Mouse (Mus musculus) telencephalon, adult 2 months (tissue): ENCODE results near the gene Uqcc1.

Source experiments
- DNase-seq: peaks from one replicate; pipeline ENCODE4 v3.0.0-alpha.2; 2011; ENCODE audit warnings: low read depth, low spot score

The Uqcc1 gene

GRCm38 (mm10) chr2:155929531-155930442 lies at the start of gene Uqcc1:
Gene Uqcc1 (minus strand): TSS chr2:155930310.
- DNase-seq: peak; percentile 96

GRCm38 (mm10) chr2:155979328-155979991 lies 49.4 kb upstream of the Uqcc1 start:
- no peak for DNase-seq

DNA sequence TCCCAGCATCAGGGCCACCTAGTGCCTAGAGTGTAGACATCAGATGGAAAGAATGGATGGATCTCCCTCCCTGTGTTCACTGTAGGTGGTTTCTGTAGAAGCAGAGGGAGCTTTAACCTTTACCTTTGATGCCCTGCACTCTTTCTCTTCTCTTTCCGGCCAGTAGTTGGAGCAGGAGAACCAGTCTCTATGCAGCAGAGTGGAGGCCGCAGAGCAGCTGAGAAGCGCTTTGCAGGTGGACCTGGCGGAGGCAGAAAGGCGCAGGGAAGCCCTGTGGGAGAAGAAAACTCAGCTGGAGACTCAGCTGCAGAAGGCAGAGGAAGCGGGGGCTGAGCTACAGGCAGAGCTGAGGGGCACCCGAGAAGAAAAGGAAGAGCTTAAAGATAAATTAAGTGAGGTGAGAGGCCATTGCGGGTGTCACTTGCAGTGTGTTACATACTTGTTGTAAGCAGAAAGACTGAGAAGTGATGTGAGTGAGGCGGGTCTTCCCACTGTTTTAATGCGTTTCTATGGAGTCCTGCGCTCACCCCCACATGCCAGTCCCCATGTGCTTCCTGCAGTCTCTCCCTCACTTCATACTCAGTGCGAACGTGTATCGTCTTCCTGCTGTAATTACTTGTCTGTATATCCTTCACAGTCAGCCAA lies 44.1 kb upstream of the Uqcc1 start:
- DNase-seq: no peak

- DNase-seq: no peak
These were observed 43.2 kb upstream of the Uqcc1 start for GRCm38 (mm10) chr2:155973348-155973747.

DNA sequence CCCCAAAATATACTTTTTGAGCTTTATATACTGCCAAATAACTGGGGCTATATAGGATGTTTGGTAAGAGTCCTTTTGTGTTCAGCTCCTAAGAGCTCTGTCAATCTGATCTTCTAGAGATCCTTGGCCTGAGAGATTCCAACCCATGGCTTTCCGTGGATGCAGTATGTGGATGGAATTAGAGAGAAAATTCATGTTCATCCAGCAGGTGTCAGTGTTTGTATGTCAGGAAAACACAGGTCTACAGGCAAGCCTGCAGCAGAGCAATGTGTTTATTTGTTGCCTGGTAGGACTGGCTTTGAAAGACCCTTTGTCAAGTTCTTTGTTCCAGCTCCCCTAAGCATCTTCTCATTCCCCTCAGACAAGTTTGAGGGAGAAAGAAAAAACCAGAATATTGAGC lies 32.9 kb upstream of the Uqcc1 start:
- no peak for DNase-seq

DNA sequence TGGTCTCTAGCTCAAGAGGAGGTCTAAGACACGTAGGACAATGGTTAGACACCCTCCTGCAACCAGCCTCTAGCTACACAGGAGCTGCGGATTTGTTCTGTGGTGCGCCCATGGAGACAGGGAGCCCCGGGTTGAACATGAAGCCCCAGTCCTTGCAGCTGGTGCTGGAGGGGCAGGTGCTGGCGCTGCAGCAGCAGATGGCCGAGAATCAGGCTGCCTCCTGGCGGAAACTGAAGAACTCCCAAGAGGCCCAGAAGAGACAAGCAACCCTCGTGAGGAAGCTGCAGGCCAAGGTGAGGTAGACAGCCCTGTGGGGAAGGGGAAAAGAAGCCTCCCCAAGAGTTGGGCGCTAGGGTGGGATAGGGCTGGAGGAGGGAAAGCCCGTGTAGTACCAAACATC lies 31.8 kb upstream of the Uqcc1 start:
- DNase-seq: no peak

DNA sequence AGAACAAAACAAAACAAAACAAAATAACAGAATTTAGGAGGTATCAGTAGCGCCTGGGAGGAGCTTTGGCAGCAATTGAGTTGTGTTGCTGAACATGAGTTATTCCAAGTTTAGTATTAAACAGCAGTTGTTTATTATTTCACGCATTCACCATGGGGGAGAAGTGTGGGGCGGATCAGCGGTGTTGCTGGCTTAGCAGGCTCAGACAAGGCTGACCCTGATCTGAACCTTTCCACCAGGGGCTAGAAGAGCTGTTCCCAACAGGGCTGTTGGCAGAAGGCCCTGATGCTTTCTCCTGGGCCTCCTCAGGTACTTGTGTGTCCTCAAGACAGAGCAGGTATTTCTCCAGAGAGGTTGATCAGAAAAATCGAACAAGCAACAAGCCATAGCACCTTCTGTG lies 29.9 kb upstream of the Uqcc1 start:
- no peak for DNase-seq

DNA sequence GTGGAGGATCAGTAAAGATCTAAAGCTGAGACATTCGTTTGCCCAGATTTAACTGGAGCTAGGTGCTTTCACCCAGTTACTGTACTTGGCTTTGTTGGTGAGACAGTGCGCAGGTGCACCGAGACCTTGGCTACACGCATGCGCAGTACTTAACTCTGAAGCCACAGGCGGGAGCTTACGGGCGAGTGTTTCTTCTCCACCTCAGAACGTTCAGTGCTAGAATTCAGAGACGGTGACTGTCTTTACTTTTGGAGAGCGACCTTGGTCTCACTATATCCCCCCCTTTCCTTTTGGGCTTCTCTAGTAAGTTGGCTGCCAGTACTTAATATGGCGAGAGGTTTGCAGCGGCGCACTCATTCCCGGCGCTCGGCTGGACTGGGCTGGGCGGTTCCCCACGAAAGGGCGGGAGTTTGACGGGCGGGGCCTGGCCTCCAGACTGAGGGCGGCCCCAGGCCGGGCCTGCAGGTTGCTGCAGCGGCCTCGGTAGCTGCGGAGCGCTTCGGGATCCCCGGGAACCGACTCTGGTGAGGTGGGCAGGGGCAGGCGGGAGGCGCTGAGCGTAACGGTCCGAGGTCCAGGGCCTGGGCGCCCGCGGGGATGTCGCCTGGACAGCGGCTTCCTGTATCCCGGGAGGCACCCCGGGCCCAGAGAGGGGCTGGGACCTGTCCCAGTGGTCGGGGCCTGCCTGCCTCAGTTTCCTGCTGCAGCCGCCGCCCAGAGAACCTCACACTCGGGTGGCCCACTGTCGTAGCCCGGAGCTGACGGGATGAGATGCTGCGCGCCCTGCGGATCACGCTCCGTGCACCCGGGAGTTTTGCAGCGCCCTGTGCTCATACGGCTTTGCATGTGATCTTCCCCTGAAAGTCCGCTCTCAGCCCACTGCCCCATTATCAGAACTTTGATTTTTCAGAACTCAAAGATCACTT lies 26.3 kb upstream of the Uqcc1 start, which contains the start of gene Cep250:
Cep250 (plus strand) TSS at position 325 of the 926 bp plus-strand sequence.
- DNase-seq: peak; percentile 87

- DNase-seq: no peak
These were observed 21.9 kb upstream of the Uqcc1 start for GRCm38 (mm10) chr2:155952006-155952405.

DNA sequence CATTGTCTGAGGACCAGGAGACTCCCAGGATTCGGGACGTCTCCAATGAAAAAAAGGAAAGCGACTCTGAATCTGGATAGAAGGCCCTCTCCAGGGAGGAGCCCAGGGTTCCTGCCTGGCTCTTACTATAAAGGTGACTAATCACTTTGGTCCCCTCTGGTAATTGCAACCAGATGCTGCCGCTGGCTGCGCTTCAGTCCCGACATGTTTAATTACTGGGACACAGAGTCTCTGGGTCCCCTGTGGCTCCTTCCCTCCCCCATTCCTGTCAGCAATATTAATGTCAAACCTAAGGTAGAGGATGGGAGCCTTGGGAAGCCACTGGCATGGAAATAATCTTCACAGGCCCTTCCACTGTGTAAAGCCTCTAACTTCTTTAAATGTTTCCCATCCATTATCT lies 19.3 kb upstream of the Uqcc1 start:
- DNase-seq: no peak

DNA sequence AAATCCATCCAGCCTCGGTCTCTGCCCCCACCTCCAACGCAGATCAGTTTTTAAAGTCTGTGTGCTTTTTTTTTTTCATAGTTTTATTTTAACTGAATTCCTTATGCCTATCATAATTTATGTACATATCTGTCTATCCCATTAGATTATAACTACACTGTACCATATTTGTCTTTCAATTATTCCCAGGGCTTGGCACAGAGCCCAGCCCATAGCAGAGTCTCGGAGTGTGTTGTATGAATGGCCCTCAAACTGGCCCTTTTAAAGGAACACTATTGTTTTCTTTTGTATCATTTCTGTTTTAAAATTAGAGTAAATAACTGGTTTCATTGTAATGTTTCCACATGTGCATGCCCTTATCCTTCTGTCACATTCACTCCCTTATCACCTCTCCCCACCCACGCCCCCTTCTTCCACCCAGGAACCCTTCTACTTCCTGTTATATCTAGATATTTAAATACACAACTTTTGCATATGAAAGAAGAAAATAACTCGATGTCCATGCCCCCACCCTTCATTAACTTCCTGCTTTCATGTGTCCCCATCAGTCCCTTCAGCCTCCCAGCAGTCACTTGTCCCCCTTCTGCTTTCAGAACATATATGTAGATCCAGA lies 17.4 kb upstream of the Uqcc1 start:
- DNase-seq: no peak

GRCm38 (mm10) chr2:155946499-155946898 lies 16.4 kb upstream of the Uqcc1 start:
- DNase-seq: no peak

GRCm38 (mm10) chr2:155946069-155946468 lies 16.0 kb upstream of the Uqcc1 start:
- DNase-seq: peak; percentile 13

- DNase-seq: no peak
These were observed 15.5 kb upstream of the Uqcc1 start for GRCm38 (mm10) chr2:155945580-155945979.

- DNase-seq: peak; percentile 26
These were observed 15.0 kb upstream of the Uqcc1 start, which contains the start of gene Gdf5 for GRCm38 (mm10) chr2:155945124-155945523. Gene Gdf5 (minus strand): TSS chr2:155945367.

DNA sequence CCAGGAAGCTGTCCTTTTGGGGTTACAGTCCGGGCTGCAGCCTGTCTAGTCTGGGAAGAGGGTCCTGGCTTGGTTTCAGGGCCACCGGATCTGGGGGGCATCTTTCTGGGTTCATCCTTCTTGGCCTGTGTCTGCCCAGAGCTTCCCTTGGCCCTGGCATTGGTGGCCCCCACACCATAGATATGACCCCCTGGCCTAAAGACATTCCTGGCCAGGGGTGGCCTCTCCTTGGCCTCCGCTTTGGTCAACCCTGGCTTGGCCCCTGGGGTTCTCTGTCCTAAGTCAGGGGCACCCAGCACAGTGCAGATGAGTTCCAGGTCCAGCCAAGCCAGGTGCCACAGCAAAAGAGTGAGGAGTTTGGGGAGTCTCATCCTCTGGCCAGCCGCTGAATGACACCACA lies 14.6 kb upstream of the Uqcc1 start:
- no peak for DNase-seq

DNA sequence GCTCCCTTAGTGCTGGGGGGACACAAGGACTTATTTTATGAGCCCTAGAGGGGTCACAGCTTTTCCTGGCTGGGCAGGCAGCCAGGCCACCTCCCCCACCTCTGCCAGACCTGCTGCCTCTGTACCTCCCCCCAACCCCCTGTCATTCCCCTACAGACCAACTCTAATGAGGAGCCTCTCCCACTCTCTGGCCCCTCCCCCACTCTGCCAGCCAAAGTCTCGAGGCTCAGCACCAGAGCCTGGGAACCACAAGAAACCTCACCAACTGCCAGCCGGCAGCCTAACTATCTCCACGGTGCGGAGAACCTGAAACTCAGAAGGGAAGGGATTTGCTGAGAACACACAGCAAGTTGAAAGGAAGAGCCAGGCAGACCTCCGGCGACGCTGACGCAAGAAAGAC lies 13.4 kb upstream of the Uqcc1 start:
- DNase-seq: no peak

GRCm38 (mm10) chr2:155941697-155942442 lies 11.8 kb upstream of the Uqcc1 start:
- DNase-seq: no peak

DNA sequence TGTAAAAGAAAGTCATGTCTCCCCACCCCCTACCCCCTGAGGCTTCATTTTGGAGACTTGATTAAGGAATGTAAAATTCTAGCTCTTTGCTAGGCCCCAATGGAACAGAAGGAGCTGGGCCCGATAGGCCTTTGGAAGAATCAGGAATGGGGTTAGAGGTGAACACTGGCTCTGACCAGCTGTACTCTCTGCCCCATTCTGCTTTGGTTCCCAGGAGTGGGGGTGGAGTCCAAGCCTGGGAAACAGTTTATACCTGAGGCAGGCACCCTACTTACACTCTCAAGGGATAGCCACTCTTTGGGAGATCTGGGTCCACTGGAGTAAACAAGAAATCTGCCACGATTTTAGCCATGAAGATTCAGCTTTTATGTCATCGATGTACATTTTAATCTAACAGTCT lies 10.6 kb upstream of the Uqcc1 start, which contains the start of gene Gm15557:
Gm15557 (plus strand) TSS at position 48 of the 400 bp plus-strand sequence.
- no peak for DNase-seq
